Mouse (Mus musculus) neural tube, embryonic 15.5 days (tissue): ENCODE results near the gene Fam166a. TPM values are rescaled to one million over a fixed set of nuclear protein-coding genes. Genes with fewer than 3 reads are reported as not detected.
A peak's percentile ranks its signal among the peaks of the same experiment; 100 is the strongest.
"Not testable (repeated sequence)": the region's sequence is repeated elsewhere in the genome, so short reads cannot be mapped to it uniquely, and the experiment has no call there.

Experiments
- ATAC-seq: fragments of 200-750 bp; cut with Nextera tagmentation; 2 replicates; pipeline ENCODE4 v1.8.0; 2017; ENCODE audit warnings: mild to moderate bottlenecking, moderate TSS enrichment, moderate library complexity; ENCODE audit not compliant: low FRiP score
- H3K27ac ChIP-seq: fragments of 300-500 bp; sonication (generic); replicated peaks from 2 replicates; pipeline ENCODE4 v1.5.1; 2015; ENCODE audit warnings: mild to moderate bottlenecking, inconsistent platforms
- H3K27me3 ChIP-seq: fragments of 300-500 bp; sonication (generic); replicated peaks from 2 replicates; pipeline ENCODE4 v1.6.1; 2015; ENCODE audit warnings: inconsistent platforms
- H3K36me3 ChIP-seq: fragments of 300-500 bp; sonication (generic); 2 replicates; pipeline ENCODE4 v1.6.1; 2015; ENCODE audit warnings: inconsistent platforms
- H3K4me1 ChIP-seq: fragments of 300-500 bp; sonication (generic); 2 replicates; pipeline ENCODE4 v1.6.1; 2015; ENCODE audit warnings: inconsistent platforms
- H3K4me2 ChIP-seq: fragments of 300-500 bp; sonication (generic); 2 replicates; pipeline ENCODE4 v1.6.1; 2015; ENCODE audit warnings: inconsistent platforms, mild to moderate bottlenecking, moderate library complexity
- H3K4me3 ChIP-seq: fragments of 300-500 bp; sonication (generic); replicated peaks from 2 replicates; pipeline ENCODE4 v1.5.1; 2015; ENCODE audit warnings: mild to moderate bottlenecking, inconsistent platforms
- H3K9ac ChIP-seq: fragments of 300-500 bp; sonication (generic); replicated peaks from 2 replicates; pipeline ENCODE4 v1.6.1; 2015; ENCODE audit warnings: mild to moderate bottlenecking, inconsistent platforms
- H3K9me3 ChIP-seq: fragments of 300-500 bp; sonication (generic); replicated peaks from 2 replicates; pipeline ENCODE4 v1.6.1; 2016; ENCODE audit warnings: inconsistent platforms
- WGBS: fragments of 180-500 bp; shearing (Covaris S2); methylation state at CpG from one replicate; pipeline ENCODE4 v1.1.7; 2015; ENCODE audit warnings: mixed read lengths; 5-methylcytosine and 5-hydroxymethylcytosine counted together
- polyA plus RNA-seq: library from polyadenylated mRNA; unstranded; fragments of >200 nt; fragmentation: Nextera tagmentation; extraction: Ambion mirVana; gene quantifications from 2 replicates; pipeline ENCODE4 v1.2.1, GENCODE M21; 2015

The Fam166a gene
- polyA plus RNA-seq, 1 experiment from 2014 or later: not detected

DNA sequence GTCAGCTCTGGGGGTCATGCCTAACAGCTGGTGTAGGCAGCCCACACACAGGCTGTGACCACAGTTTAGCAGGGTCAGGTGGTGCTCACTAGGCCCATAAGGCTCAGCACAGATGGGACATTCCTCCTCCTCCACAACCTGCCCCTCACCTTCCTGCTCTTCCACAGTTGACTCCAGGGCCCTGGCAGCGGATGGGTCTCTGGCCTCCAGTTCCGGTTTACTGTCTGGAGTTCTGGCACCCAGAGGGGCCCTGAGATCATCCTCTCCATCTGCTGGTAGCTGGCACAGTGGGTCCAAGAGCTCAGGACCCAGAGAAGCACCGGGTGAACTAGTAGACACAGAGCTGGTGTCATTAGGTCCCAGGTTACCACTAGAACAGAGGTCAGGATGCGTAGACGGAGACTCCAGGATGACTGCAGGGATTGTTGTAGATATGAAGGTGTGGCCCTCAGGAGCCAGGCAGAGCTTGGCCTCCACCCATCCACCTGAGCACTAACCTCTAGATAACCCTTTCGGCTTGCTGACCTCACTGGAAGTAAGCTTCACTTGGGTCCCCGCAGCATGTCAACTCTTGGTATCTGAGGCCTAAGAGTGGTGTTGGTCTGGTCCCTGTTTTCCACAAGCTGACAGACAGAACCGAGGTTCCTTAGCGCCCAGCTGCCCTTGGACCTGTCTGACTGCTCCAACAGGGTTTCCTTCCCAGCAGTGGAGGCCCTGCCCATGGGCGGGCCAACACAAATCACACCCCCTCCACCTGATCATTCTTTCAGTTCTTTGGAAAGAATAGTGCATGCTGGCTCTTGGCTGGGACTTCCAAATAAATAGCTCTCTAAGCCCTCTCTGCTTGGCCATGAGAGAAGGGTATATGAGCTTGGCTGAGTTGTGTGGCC is 27.9 kb downstream of the Fam166a start, which contains the start of gene AL732309.1:
Gene AL732309.1 (minus strand): TSS at position 681 of the 890 bp plus-strand sequence.
- Histone ChIP-seq H3K9ac (no peak within 1 kb of the TSS), H3K4me1 (peaks cover 30% of the 10 kb centered on the region), H3K27me3 (no peaks in the 10 kb centered on the region), H3K27ac (no peak within 1 kb of the TSS), H3K9me3 (no peaks in the 10 kb centered on the region), H3K4me3 (no peak within 1 kb of the TSS), H3K36me3 (peaks cover 54% of the 10 kb centered on the region), H3K4me2 (no peak within 1 kb of the TSS)
- ATAC-seq: no peak
- WGBS: 91% methylated on average over 10 of the region's 10 CpGs

- Histone ChIP-seq H3K4me1 (peaks cover 25% of the 10 kb centered on the region), H3K9me3 (no peaks in the 10 kb centered on the region), H3K4me2 (no peak overlapping the region), H3K27ac (no peak overlapping the region), H3K27me3 (no peaks in the 10 kb centered on the region), H3K4me3 (no peak overlapping the region), H3K36me3 (peaks cover 44% of the 10 kb centered on the region), H3K9ac (no peak overlapping the region)
- ATAC-seq: no peak
- 73% methylated on average over 1 of the region's 1 CpGs for WGBS
These were observed 33.8 kb downstream of the Fam166a start for GRCm38 (mm10) chr2:25252331-25252730.

DNA sequence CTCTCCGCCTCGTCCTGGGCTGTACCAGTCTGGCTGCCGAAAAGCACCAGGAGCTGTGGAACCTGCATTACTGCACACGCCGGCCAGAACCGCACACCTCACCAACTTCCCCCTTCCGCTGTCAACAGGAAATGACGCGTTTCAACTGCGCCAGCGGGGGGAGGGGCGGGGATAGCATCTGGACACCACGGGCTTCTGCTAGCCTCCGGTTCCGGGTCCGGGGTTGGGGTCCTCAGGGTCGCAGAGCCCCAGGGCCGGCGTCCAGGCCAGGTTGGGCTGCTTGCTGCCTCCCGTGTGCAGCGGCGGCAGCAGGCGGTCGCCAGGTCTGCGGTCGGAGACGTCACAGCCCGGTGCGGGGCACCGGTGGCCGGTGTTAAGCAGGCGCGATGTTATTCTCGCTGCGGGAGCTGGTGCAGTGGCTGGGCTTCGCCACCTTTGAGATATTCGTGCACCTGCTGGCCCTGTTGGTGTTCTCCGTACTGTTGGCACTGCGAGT is 36.8 kb downstream of the Fam166a start, which contains the start of gene Tmem203:
Gene Tmem203 (plus strand): TSS at position 156 of the 496 bp plus-strand sequence.
- H3K4me1 ChIP-seq: peaks cover 29% of the 10 kb centered on the region
- H3K36me3 ChIP-seq: peaks cover 25% of the 10 kb centered on the region
- no peaks in the 10 kb centered on the region for H3K27me3 ChIP-seq
- peak within 1 kb of the TSS; percentile 83 for H3K27ac ChIP-seq
- peak within 1 kb of the TSS; percentile 95 for H3K4me2 ChIP-seq
- peak within 1 kb of the TSS; percentile 96 for H3K9ac ChIP-seq
- peak within 1 kb of the TSS; percentile 100 for H3K4me3 ChIP-seq
- WGBS: under 1% methylated on average over 38 of the region's 39 CpGs
- H3K9me3 ChIP-seq: no peaks in the 10 kb centered on the region
- peak; percentile 93 for ATAC-seq

DNA sequence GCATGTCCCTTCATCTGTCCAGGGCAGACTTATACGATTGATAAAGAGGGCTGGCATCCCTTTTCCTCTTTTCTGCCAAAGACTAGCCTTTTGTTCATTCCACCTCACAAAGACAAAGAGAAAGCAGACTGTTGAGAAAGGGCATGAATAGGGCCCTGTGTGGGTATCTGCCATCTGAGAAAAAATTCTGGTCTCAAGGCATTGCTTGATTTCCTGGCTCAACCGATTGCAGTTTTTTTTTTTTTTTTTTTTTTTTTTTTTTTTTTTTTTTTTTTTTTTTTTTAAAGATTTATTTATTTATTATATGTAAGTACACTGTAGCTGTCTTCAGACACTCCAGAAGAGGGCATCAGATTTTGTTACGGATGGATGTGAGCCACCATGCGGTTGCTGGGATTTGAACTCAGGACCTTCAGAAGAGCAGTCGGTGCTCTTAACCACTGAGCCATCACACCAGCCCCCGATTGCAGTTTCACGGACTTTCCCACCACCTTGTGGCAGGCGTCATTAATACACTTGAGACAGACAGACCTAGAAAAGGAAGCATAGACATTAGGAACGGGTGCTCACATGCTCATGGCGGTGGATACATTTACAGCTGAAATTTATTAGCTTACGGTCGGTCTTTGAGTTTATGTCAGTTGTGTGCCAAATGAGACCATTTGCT is 38.0 kb downstream of the Fam166a start:
- Histone ChIP-seq H3K4me3 (peak overlapping the region; percentile 100), H3K4me2 (peak overlapping the region; percentile 95), H3K36me3 (peaks cover 14% of the 10 kb centered on the region), H3K4me1 (peaks cover 30% of the 10 kb centered on the region), H3K9ac (peak overlapping the region; percentile 96)
- 58% methylated on average over 12 of the region's 12 CpGs for WGBS
- not testable (repeated sequence) for ATAC-seq, H3K27me3 ChIP-seq, H3K9me3 ChIP-seq, H3K27ac ChIP-seq

DNA sequence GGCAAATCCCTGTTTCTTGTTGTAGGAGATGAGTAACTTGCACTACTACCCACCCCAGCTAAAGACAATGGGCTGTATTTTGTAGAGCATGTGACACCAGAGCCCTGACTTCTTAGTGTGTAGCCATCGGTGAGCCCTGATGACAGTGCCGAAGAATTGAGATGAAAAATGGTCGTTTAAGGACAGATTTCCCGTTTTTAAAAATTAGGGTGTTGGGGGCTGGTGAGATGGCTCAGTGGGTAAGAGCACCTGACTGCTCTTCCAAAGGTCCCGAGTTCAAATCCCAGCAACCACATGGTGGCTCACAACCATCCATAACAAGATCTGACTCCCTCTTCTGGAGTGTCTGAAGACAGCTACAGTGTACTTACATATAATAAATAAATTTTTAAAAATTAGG is 38.7 kb downstream of the Fam166a start:
- H3K4me3 ChIP-seq, H3K9ac ChIP-seq, H3K27ac ChIP-seq, ATAC-seq, H3K36me3 ChIP-seq, H3K9me3 ChIP-seq, H3K27me3 ChIP-seq: not testable (repeated sequence)
- Histone ChIP-seq H3K4me1 (peaks cover 36% of the 10 kb centered on the region), H3K4me2 (peak overlapping the region; percentile 13; the same call in 1 of the 2 replicates)
- WGBS: 88% methylated on average over 5 of the region's 5 CpGs

GRCm38 (mm10) chr2:25258887-25259286 is 40.3 kb downstream of the Fam166a start:
- Histone ChIP-seq H3K9me3 (no peaks in the 10 kb centered on the region), H3K4me1 (peaks cover 46% of the 10 kb centered on the region), H3K27ac (no peak overlapping the region), H3K36me3 (no peaks in the 10 kb centered on the region), H3K27me3 (no peaks in the 10 kb centered on the region), H3K4me3 (no peak overlapping the region), H3K9ac (no peak overlapping the region), H3K4me2 (no peak overlapping the region)
- no peak for ATAC-seq
- WGBS: 47% methylated on average over 2 of the region's 2 CpGs

- H3K4me1 ChIP-seq: peaks cover 56% of the 10 kb centered on the region
These were observed 43.3 kb downstream of the Fam166a start for GRCm38 (mm10) chr2:25261870-25262269.

DNA sequence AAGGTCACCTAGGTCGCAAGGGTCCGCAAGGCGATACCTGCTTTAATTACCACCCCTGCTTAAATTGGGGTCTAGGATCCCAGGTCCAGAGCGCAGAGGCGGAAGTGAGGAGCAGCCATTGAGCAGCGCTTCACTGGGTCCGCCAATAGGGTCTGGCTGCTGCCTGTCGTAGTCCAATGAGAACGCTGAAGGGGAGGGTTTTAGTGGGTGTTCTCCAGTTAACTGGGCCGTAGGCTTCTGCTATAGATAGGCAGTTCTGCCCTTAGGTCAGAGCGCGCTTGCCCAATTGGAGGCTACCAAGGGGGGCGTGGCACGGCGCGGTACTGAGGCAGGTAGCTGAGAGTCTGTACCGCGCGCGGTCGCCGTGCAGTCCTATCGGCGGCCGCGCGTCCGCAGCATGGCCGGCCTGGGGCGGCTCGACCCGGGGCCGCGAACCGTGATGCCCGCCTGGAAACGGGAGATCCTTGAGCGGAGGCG is 43.8 kb downstream of the Fam166a start, which contains the start of gene Tprn:
Gene Tprn (plus strand): TSS at position 328 of the 477 bp plus-strand sequence.
- no peaks in the 10 kb centered on the region for H3K9me3 ChIP-seq
- peak within 1 kb of the TSS; percentile 78 for H3K9ac ChIP-seq
- ATAC-seq: peak; percentile 99
- H3K36me3 ChIP-seq: no peaks in the 10 kb centered on the region
- no peaks in the 10 kb centered on the region for H3K27me3 ChIP-seq
- peaks cover 56% of the 10 kb centered on the region for H3K4me1 ChIP-seq
- peak within 1 kb of the TSS; percentile 85 for H3K4me3 ChIP-seq
- H3K27ac ChIP-seq: peak within 1 kb of the TSS; percentile 79
- WGBS: under 1% methylated on average over 39 of the region's 39 CpGs
- H3K4me2 ChIP-seq: peak within 1 kb of the TSS; percentile 100

More at GRCm38 (mm10) chr2:25261870-25262269, 43.3 kb downstream of the Fam166a start:
- Histone ChIP-seq H3K4me2 (peak overlapping the region; percentile 100), H3K27ac (peak overlapping the region; percentile 78), H3K9ac (peak overlapping the region; percentile 45), H3K36me3 (no peaks in the 10 kb centered on the region), H3K27me3 (no peaks in the 10 kb centered on the region), H3K4me3 (peak overlapping the region; percentile 85), H3K9me3 (no peaks in the 10 kb centered on the region)
- WGBS: 47% methylated on average over 12 of the region's 12 CpGs
- peak; percentile 7; the same call in 1 of the 2 replicates for ATAC-seq

GRCm38 (mm10) chr2:25262795-25263622 is 44.5 kb downstream of the Fam166a start:
- Histone ChIP-seq H3K4me1 (peaks cover 63% of the 10 kb centered on the region), H3K4me3 (peak overlapping the region; percentile 85), H3K27ac (peak overlapping the region; percentile 79), H3K9ac (peak overlapping the region; percentile 78), H3K9me3 (no peaks in the 10 kb centered on the region), H3K27me3 (no peaks in the 10 kb centered on the region), H3K36me3 (0 out of 2 replicates have a peak, but pooled peaks cover 3% of the 10 kb centered on the region), H3K4me2 (peak overlapping the region; percentile 100)
- peak; percentile 33 for ATAC-seq
- under 1% methylated on average over 82 of the region's 82 CpGs for WGBS

DNA sequence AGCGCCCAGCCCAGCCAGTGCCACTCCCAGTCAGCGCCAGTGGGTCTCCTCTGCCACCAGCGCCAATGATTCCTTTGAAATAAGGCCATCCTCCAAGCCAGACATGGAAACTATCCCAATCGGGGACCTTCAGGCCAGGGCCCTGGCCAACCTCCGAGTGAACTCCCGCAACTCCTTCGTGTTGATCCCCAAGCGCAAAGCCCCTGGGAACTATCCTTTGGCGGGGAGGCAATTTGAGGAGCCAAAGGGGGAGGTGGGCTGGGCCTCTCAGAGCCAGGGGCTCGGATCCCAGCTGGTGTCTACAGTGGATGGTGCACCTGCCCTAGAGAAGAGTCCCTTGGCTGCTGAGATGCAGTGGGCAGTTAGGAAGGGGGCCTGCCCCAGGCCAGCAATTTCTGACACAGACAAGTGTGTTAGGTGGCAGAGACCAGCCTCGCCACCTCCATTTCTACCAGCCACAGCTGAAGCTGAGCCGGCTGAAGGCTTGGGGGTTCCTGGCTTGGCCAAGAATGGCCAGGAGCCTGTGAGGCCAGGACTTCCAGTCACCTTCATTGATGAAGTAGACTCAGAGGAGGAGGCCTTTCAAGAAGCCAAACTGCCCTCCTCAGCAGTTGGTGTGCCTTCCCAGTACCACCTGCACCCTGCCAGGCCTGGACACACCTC is 45.2 kb downstream of the Fam166a start:
- Histone ChIP-seq H3K36me3 (0 out of 2 replicates have a peak, but pooled peaks cover 5% of the 10 kb centered on the region), H3K27ac (no peak overlapping the region), H3K9ac (peak overlapping the region; percentile 78), H3K4me2 (peak overlapping the region; percentile 100), H3K27me3 (no peaks in the 10 kb centered on the region), H3K9me3 (no peaks in the 10 kb centered on the region), H3K4me3 (peak overlapping the region; percentile 85), H3K4me1 (peaks cover 61% of the 10 kb centered on the region)
- ATAC-seq: no peak
- WGBS: 12% methylated on average over 12 of the region's 12 CpGs
